Mouse (Mus musculus) frontal cortex, postnatal 25 days (tissue): ENCODE data around the gene Mllt10.
A peak's percentile ranks its signal among the peaks of the same experiment; 100 is the strongest.

ENCODE experiments used
- DNase-seq, 2 experiments: peaks; one replicate each; pipeline ENCODE4 v3.0.0; 2022; ENCODE audit warnings: low spot score in 2 of 2

The Mllt10 gene

DNA sequence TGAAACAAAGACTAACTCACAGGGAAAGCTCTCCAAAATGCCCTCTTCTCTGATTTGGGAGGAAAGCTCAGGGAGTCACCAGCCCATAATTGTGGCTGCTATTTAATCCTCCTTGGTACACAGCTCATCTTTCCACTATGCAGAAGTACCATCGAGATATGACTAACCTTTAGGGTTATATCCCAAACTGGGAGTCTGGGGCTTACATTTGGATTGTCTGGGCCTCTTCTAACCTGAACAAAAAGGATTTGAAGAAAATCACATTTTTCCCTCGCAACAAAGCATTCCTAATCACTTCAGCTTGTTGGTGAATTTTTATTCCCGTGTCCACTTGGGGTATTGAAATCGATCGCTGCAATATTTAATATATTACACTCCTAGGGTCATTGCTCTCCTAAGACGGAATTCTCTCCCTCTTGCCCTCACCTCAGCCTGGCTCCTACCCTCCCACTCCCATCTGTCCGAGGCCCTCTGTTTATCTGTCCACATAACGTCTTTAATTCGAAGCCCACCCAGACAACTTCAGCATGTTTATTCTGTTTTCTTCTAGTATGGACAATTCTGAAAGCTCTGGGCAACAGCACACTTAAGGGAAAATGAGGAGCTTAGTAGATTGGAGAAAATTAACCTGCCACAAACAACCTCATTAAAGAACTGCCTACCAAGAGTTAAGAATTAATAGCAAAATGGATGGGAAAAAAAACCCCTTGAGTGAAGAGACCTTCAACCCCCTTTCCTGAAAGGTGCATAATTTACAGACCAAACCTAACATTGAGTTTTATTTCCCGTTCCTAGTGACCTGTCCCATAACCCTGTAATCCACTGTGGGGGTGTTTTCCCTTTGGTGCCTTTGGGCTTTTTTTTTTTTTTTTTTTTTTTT lies 20.4 kb upstream of the Mllt10 start:
- DNase-seq, result no peak

GRCm38 (mm10) chr2:18037491-18037890 lies 17.5 kb upstream of the Mllt10 start, which contains the start of gene A930004D18Rik:
TSS of gene A930004D18Rik (minus strand) at chr2:18037737.
- no peak for DNase-seq

DNA sequence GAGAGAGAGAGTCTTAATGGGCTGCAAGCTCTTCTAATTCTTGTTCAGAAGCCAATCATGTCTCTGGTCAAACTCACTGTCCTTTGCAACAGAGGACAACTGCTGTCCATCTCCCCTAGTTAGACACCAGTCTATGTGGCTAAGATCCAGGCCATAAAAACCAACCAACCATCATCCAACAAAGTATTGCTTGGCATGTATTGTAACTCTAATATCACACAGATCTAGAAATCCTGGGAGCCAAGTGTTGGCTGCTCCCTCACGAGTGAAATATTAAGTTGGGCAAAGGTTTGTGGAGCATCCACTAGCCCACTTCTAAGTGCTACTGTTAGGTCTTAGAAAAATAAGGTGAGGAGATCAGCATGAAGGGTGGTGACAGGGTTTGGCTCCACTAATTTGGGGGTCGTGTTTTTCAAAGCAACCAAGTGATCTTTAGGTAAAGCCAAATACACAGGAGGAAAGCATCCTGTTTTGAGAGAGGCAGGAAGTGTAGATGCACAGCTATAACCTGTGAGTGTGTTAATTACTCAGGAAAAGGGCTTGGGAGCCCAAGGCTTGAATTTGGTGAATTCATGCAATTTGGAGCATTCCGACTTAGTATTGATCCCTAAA lies 16.8 kb upstream of the Mllt10 start:
- no peak for DNase-seq

GRCm38 (mm10) chr2:18038895-18039371 lies 16.1 kb upstream of the Mllt10 start:
- DNase-seq, result no peak

DNA sequence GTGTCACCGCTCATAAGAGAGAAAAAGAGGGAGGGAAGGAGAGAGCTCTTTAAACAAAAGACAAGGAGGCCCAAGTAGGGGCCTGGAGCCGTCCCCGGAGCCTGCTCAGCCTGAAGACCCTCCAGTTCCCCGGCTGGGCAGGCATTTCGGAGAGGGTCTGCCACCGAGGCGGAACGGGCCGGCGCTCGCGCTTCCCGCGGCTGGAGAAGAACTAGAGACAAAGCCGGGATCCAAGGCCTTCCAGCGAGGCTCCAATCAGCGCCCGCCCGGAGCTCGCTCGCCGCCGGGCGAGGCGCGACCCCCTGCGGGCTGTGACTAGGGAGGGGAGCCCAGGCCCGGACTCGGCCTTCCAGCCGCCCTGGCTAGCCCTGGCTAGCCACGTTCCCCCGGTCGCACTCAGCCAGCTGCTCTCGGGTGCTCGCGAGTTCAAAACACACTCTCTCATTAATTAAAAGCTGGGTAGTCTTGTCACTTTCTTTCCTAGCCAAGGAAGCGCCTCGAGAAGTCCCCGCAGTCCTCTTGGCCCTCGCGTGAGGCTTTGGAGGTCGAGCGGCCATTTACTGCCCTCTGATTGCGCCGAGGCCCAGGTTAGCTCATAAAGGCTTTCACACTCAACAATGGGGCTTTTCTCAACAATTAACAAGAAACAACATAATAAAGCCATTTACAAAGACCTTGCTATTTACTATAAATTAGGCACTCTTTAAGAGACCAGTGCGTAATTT lies 15.3 kb upstream of the Mllt10 start:
- DNase-seq, result no peak

DNA sequence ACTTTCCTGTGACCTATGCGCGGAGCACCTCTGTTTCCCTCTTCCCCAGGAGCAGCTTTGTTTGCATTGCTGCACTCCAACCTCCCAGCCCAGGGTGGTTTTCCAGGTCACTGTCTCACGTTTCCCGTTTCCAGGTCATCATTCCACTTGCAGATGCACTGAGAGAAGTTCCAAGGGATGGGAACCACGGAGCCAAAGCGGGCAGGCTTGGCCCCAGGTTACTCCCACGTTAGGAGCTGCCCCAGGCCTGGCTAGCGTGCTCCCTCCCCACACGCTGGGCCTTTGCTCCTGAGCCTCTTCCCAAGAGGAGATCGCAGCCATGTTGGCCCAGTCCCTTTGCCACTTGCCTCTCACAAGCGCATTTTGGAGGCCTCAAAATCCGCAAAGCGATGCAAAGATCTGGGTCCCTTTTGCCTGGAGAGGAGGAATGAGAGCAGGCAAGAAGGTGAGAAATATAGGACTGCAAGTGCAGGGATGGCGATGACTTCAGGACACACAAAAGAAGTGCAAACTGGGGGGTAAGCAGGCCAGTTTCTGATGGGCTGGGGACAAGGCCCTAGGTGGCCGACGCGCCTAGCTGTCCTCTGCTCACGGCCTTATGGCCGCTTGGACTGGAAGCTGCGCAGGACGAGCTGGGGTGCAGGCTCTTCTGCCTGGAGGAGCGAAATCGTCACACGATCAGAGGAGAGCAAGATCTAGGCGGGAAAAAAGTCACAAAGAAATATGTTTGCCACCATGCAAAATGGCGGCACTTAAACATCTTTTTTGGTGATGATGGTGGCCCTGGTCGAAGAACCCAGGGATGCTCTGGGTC lies 14.5 kb upstream of the Mllt10 start:
- DNase-seq, result no peak

DNA sequence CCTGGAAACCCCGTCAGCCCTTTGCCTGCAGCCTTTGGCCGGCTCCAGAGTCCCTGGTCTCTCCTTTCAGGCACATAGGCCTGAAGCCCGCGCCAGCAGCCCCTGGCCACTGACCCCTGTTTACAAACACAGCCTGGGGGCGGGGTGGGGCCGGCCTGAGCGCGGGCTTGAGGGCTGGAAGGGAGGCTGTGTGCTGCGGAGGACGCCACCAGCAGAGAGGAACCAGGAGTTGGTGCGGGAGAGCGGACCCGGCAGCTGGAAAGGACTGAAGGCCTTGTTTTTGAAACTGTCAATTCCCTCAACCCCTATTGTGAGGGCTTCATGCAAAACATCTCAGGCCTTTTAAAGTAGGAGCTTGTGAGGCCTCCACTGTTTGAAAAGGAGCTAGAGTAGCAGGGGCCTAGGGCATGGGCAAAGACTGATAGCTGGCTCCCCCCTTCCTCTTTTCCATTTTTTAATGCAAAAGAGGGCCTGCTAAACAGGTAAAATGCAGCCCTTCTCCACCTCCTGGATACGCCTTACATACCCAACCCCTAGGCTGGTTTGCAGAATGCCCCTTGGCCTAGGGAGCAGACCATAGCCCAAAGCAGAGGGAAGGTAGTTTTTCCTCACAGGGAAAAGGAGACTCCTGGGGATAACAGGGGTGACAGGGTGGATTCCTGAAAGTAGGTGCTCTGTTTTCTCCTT lies 13.7 kb upstream of the Mllt10 start:
- no peak for DNase-seq

DNA sequence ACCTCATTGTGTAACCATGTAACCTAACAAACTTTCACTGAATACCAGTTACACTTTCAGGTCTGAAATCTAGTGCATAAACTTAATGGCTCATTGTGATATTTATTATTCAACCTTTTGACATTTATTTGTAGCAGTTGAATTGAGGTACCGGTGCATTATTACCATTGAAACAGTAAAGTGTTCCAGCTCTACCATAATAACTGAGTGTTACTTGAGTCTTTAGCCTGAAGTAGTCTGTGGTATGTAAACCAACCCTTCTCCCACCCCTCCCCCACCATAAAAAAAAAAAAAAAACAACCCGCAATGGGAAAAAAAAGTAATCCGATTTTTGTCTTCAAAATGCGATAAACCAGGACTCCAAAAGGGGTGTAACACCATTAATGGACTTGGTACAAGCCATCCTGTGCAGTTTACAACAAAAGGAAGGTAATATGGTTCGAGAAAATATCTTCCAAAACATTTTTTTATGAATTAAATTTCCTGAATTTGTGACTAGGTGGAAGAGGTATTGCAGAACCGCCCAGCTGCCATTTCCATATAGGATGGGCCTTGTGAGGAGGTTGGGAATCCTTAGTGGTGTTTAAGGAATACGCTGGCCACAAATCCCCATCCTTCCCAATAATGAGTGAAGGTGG lies 9.8 kb upstream of the Mllt10 start:
- DNase-seq, result no peak

DNA sequence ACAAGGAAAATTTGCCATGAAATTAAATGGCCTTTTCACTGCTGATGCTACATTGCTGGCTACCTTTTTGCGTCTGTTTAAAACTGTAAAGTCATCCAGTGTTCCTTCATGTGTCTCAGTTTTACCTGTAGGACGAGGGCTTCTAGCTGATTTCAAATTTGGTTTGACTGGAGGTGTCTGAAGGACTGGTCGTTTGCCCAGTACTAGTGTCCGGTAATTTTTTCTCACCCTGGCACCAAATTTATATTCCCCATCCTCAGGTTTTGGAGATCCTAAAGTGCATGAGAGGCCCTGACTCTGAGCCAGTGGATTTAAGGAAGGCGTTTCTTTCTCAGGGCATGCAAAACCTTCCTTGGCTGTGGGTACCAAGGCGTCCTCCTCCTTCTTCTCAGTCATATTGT lies 9.3 kb upstream of the Mllt10 start:
- no peak for DNase-seq

- no peak for DNase-seq
These were observed 8.9 kb upstream of the Mllt10 start for GRCm38 (mm10) chr2:18046186-18046585.

GRCm38 (mm10) chr2:18046758-18047645 lies 8.0 kb upstream of the Mllt10 start:
- DNase-seq, result peak in 1 of 2 experiments; percentile 54

DNA sequence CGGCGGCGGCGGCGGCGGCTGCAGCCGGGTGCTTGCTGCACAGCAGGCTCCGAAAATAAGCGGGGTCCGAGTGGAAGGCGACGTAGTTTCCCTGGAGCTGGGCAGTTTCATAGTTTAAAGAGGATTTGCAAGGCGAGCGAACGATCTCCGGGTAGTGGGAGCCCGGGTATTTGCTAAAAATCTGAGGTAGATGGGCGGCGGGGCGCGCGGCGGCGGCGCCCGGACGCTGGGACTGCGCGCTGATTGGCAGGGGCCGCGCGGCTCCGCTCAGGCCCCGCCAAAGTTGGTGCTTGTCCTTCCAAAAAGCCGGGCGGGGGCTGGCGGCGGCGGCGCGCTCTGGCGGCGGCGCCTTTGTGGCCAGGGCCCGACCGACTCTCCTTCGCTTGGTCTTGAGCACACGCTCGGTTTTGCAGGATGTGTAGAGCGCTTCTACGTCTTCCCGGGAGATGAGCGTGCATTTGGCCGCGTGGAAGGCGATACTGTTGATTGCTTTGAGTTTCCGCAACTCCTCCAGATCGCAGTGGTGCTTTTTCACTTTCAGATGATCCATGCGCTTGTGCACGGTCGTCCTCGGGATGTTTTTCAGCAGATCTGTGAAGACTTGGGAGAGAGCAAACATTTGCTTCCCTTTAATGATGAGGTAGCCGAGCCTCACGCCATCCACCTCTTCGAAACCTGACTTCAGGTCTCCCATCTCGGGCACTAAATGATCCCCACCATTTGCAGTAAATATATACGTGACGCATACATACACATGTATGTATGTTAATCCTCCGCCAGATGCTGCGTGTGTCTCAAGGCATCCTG lies 7.2 kb upstream of the Mllt10 start:
- peak; percentile 55 for DNase-seq

- no peak for DNase-seq
These were observed 6.5 kb upstream of the Mllt10 start, which contains the start of gene Skida1 for GRCm38 (mm10) chr2:18048453-18049075. TSS of gene Skida1 (minus strand) at chr2:18049051.

- DNase-seq, result no peak
These were observed 5.7 kb upstream of the Mllt10 start for GRCm38 (mm10) chr2:18049279-18049821.

- DNase-seq, result no peak
These were observed 5.0 kb upstream of the Mllt10 start for GRCm38 (mm10) chr2:18050018-18050417.

GRCm38 (mm10) chr2:18050541-18050985 lies 4.5 kb upstream of the Mllt10 start:
- DNase-seq, result no peak

DNA sequence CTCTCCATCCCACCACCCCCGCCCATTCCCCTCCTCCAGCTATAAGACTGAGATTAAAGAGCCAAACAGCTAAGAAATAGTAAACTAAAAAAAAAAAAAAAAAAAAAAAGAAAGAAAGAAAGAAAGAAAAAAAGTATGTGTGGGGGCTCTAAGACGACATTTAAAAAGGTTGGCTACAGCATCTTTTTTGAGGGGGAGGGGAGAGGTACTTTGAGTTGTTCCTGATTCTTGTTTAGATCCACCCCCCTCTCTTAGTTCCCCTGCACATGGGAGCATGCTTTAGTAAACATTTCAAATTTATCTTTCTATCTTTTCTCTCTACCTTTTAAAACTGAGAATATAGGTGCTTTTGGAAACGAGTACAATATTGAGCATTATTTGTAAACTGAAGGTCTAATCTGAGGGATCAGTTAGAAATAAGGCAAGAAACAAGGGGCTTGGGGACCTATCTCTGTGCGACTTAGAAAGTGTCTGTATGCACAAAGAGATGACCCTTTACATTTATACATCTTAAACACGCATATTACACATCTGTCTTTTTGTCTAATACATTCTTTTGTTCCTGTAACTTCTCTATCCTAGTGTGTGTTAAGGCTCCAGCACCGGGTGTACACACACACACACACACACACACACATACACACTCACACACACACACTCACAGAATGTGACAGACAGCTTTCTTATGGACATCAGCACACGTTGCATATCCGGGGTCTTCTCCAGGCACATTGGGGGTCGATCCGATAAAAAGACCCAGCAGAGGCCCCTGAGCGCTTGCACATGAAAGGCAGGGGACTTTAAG lies 3.8 kb upstream of the Mllt10 start:
- DNase-seq, result no peak
